Mouse (Mus musculus): ENCODE data around the gene Crcp. TPM values are rescaled to one million over a fixed set of nuclear protein-coding genes. Genes with fewer than 3 reads are reported as not detected.

Crcp gene
- polyA plus RNA-seq, 1 experiment from 2014 or later = 31.6 TPM

DNA sequence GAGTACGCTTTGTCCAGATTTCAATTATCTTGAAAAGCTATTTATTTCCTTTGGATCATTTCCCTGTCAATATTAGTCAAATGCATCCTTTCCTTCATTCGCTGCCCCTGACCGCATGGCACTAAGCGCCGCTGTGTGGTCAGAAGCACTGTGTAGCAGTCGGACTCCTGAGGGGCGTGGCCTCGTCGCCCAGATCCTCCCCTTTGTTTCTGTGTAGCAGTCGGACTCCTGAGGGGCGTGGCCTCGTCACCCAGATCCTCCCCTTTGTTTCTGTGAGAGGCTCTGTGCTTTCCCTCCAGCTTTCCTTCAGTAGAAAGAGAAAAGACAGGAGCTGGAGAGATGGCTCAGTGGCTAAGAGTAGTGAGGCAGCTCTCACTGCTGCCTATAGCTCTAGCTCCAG is 67.7 kb downstream of the Crcp start:
- Histone ChIP-seq H3K4me1 (replicated peaks) (peaks cover 35% of the 10 kb centered on the region), H3K4me3 (replicated peaks) (no peak overlapping the region), H3K36me3 (peaks cover 11% of the 10 kb centered on the region), H3K9ac (no peak overlapping the region), H3K27ac (peak overlapping the region; percentile 42; the same call in 1 of the 2 replicates), H3K9me3 (replicated peaks) (no peaks in the 10 kb centered on the region), H3K4me2 (no peak overlapping the region), H3K27me3 (no peaks in the 10 kb centered on the region)
- DNase-seq = peak; percentile 34
- ATAC-seq (ENCODE audit: low read depth) = 0 out of 2 replicates have a peak, but pooled peaks have one; percentile 51
- WGBS (ENCODE audit: insufficient replicate concordance) = 69% methylated on average over 12 of the region's 12 CpGs

DNA sequence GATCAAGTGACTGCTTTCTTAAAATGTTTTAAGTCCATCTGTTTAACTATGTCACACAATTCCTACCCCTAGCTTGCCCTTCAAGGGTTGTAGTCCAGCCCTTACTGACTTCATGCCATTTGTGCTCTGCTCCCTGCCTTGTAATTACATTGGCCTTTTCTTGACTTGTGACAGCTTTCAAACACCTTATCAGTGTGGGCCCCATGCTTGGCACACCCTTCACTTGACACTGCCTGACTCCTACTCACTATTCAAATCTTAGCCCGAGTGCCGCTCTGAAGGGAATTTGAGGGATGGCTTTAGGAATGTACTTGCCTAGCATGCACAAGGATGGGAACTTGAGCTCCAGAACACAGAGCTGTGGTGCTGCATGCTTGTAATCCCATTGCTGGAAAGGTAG is 68.7 kb downstream of the Crcp start:
- peak overlapping the region; percentile 49; the same call in 1 of the 2 replicates for H3K9ac ChIP-seq

DNA sequence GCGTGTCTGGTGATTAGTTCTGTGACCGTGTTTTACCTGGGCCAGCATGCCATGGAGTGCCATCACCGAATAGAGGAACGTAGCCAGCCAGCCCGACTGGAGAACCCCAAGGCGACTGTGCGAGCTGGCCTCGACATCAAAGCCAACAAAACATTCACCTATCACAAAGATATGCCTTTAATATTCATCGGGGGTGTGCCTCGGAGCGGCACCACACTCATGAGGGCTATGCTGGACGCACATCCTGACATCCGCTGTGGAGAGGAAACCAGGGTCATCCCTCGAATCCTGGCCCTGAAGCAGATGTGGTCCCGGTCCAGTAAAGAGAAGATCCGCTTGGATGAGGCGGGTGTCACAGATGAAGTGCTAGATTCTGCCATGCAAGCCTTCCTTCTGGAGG is 72.6 kb downstream of the Crcp start:
- Histone ChIP-seq H3K4me3 (replicated peaks) (no peak overlapping the region), H3K36me3 (peaks cover 26% of the 10 kb centered on the region), H3K27ac (no peak overlapping the region), H3K9me3 (replicated peaks) (no peaks in the 10 kb centered on the region), H3K9ac (no peak overlapping the region), H3K27me3 (no peaks in the 10 kb centered on the region), H3K4me1 (replicated peaks) (peaks cover 21% of the 10 kb centered on the region), H3K4me2 (no peak overlapping the region)
- ATAC-seq (ENCODE audit: low read depth) = no peak
- 87% methylated on average over 17 of the region's 17 CpGs for WGBS (ENCODE audit: insufficient replicate concordance)
- DNase-seq = no peak

More for the DNA sequence above, 68.7 kb downstream of the Crcp start:
- DNase-seq (peak; percentile 51), ATAC-seq (ENCODE audit: low read depth) (peak; percentile 96)
- Histone ChIP-seq H3K4me3 (replicated peaks) (0 out of 2 replicates have a peak overlapping the region, but pooled peaks have one; percentile 16), H3K27ac (peak overlapping the region; percentile 54), H3K36me3 (peaks cover 22% of the 10 kb centered on the region), H3K9me3 (replicated peaks) (no peaks in the 10 kb centered on the region), H3K4me2 (peak overlapping the region; percentile 52), H3K27me3 (no peaks in the 10 kb centered on the region), H3K4me1 (replicated peaks) (peaks cover 27% of the 10 kb centered on the region)
- WGBS (ENCODE audit: insufficient replicate concordance) = 21% methylated on average over 2 of the region's 2 CpGs

DNA sequence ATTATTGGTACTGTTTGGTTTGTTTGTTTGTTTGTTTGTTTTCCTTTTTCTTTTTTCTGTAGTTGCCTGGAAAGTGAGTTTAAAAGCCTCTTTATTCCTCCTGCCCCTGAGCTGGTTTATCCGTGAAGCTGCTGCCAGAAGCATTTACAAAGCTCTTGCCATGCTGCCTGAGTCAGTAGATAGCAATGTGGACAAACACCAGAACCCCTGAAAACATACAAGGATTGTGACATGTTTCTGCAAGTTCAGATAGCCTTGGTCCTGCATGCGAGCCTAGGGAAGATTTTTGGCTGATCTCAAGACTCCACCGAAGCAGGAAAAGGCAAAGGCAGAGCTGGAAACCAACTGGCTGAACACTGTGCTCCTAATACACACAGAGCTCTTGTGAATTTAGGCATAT is 80.3 kb downstream of the Crcp start:
- no peaks in the 10 kb centered on the region for H3K4me1 ChIP-seq (replicated peaks)
- H3K9me3 ChIP-seq (replicated peaks) = no peaks in the 10 kb centered on the region
- ATAC-seq (ENCODE audit: low read depth) (no peak), DNase-seq (no peak)
- peaks cover 16% of the 10 kb centered on the region; the same call in 1 of the 2 replicates for H3K36me3 ChIP-seq
- H3K27me3 ChIP-seq = no peaks in the 10 kb centered on the region
- H3K27ac ChIP-seq = no peak overlapping the region
- H3K4me3 ChIP-seq (replicated peaks) = no peak overlapping the region
- WGBS (ENCODE audit: insufficient replicate concordance) = 80% methylated on average over 3 of the region's 3 CpGs
- no peak overlapping the region for H3K9ac ChIP-seq
- H3K4me2 ChIP-seq = no peak overlapping the region

Other genes starting within 250 kb of the Crcp start
- 82.6 and 91.1 TPM in 2 replicates for gene Psph, start 241.8 kb upstream of the Crcp start, polyA plus RNA-seq (2015; fragmentation: Nextera tagmentation; extraction: Ambion mirVana)
- gene Sumf2, start 182.3 kb upstream of the Crcp start, polyA plus RNA-seq (2015; fragmentation: Nextera tagmentation; extraction: Ambion mirVana) = 24.9 and 35.0 TPM in 2 replicates
- gene Chchd2, start 141.8 kb upstream of the Crcp start, polyA plus RNA-seq (2015; fragmentation: Nextera tagmentation; extraction: Ambion mirVana) = 596 and 645 TPM in 2 replicates
- 1.00 and 1.1 TPM in 2 replicates for gene Zbed5, start 133.6 kb upstream of the Crcp start, polyA plus RNA-seq (2015; fragmentation: Nextera tagmentation; extraction: Ambion mirVana)
- gene Phkg1, start 130.7 kb upstream of the Crcp start, polyA plus RNA-seq (2015; fragmentation: Nextera tagmentation; extraction: Ambion mirVana) = 0.18 and 0.22 TPM in 2 replicates
- 0.31 and 1.0 TPM in 2 replicates for gene Nupr1l, start 120.8 kb upstream of the Crcp start, polyA plus RNA-seq (2015; fragmentation: Nextera tagmentation; extraction: Ambion mirVana)
- gene Vkorc1l1, start 87.3 kb upstream of the Crcp start, polyA plus RNA-seq (2015; fragmentation: Nextera tagmentation; extraction: Ambion mirVana) = 22.9 and 29.4 TPM in 2 replicates
- 42.0 and 47.9 TPM in 2 replicates for gene Gusb, start 26.2 kb upstream of the Crcp start, polyA plus RNA-seq (2015; fragmentation: Nextera tagmentation; extraction: Ambion mirVana)
- gene Asl, start within 50 bp of the Crcp start, polyA plus RNA-seq (2015; fragmentation: Nextera tagmentation; extraction: Ambion mirVana) = 37.8 and 45.2 TPM in 2 replicates
- 27.2 and 33.5 TPM in 2 replicates for gene Tpst1, start 44.0 kb downstream of the Crcp start, polyA plus RNA-seq (2015; fragmentation: Nextera tagmentation; extraction: Ambion mirVana)
- gene Kctd7, start 115.6 kb downstream of the Crcp start, polyA plus RNA-seq (2015; fragmentation: Nextera tagmentation; extraction: Ambion mirVana) = 5.5 and 7.1 TPM in 2 replicates
- 26.0 and 30.7 TPM in 2 replicates for gene Rabgef1, start 142.5 kb downstream of the Crcp start, polyA plus RNA-seq (2015; fragmentation: Nextera tagmentation; extraction: Ambion mirVana)
- 30.7 and 34.4 TPM in 2 replicates for gene Tmem248, start 187.8 kb downstream of the Crcp start, polyA plus RNA-seq (2015; fragmentation: Nextera tagmentation; extraction: Ambion mirVana)
- gene Sbds, start 226.2 kb downstream of the Crcp start, polyA plus RNA-seq (2015; fragmentation: Nextera tagmentation; extraction: Ambion mirVana) = 55.0 and 64.9 TPM in 2 replicates
- gene Tyw1, start 226.3 kb downstream of the Crcp start, polyA plus RNA-seq (2015; fragmentation: Nextera tagmentation; extraction: Ambion mirVana) = 16.0 and 18.0 TPM in 2 replicates

Measured in liver, embryonic 13.5 days (tissue).